Mouse (Mus musculus): ENCODE data around the gene Ndufa8.

- no peak for TF ChIP-seq CTCF (IDR thresholded peaks at IDR 0.05; ENCODE audit: low read depth)
- TF ChIP-seq EP300 (IDR thresholded peaks at IDR 0.05; ENCODE audit: low read depth), result no peak
Observed at GRCm38 (mm10) chr2:36035413-36036081, 13.7 kb downstream of the Ndufa8 start.
